Mouse (Mus musculus) bone marrow macrophage, adult 2 months (primary cell): Measurements from ENCODE around the gene Odf2l. TPM values are rescaled to one million over a fixed set of nuclear protein-coding genes. Genes with fewer than 3 reads are reported as not detected.

Experiments
- H3K27ac ChIP-seq: 2 replicates; pipeline ENCODE4 v1.5.1; 2012; ENCODE audit warnings: low read depth, low read length; ENCODE audit not compliant: insufficient read depth
- H3K4me1 ChIP-seq: 2 replicates; pipeline ENCODE4 v1.6.1; 2012; ENCODE audit warnings: low read length; ENCODE audit not compliant: control insufficient read depth, insufficient read depth
- H3K4me3 ChIP-seq: 2 replicates; pipeline ENCODE4 v1.5.1; 2012; ENCODE audit warnings: mild to moderate bottlenecking, low read length, moderate library complexity; ENCODE audit not compliant: insufficient read depth
- CTCF ChIP-seq: IDR thresholded peaks from 2 replicates; pipeline ENCODE4 v1.5.1; 2012; ENCODE audit warnings: low read depth, mild to moderate bottlenecking, low read length, moderate library complexity
- POLR2A ChIP-seq: IDR thresholded peaks from 2 replicates; pipeline ENCODE4 v1.6.1; 2012; ENCODE audit warnings: mild to moderate bottlenecking, low read depth, low read length, borderline replicate concordance
- polyA plus RNA-seq: library from polyadenylated mRNA; stranded (reverse); fragments of >200 nt; gene quantifications from 2 replicates; pipeline ENCODE4 v1.2.4, GENCODE M21; 2012; ENCODE audit not compliant: missing spikeins, insufficient read depth, insufficient read length

The Odf2l gene
- polyA plus RNA-seq, 1 experiment: 15.0 TPM

- TF ChIP-seq POLR2A (no peak), CTCF (no peak)
- Histone ChIP-seq H3K27ac (no peak overlapping the region), H3K4me3 (no peak overlapping the region), H3K4me1 (peaks cover under 1% of the 10 kb centered on the region; the same call in 1 of the 2 replicates)
These were observed 13.0 kb downstream of the Odf2l start for GRCm38 (mm10) chr3:145131210-145131868.

DNA sequence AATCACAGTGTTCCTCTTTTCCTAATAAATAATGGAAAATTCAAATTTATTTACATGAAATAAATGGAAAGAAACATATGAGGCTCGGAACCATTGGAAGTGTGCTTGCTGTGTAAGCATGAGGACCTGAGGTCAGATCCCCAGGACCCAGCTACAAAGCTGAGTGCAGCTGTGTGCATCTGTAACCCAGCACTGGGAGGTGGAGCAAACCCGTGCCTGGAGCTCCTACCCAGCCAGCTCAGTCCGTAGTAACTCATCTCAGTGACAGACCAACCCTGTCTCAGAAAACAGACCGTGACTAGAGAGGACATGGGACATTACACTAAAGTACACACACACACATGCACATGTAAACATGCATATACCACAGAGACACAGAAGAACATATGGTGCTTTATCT lies 21.8 kb downstream of the Odf2l start:
- no peaks in the 10 kb centered on the region for H3K4me1 ChIP-seq
- H3K4me3 ChIP-seq: no peak overlapping the region
- TF ChIP-seq POLR2A: no peak
- TF ChIP-seq CTCF: no peak
- H3K27ac ChIP-seq: no peak overlapping the region

DNA sequence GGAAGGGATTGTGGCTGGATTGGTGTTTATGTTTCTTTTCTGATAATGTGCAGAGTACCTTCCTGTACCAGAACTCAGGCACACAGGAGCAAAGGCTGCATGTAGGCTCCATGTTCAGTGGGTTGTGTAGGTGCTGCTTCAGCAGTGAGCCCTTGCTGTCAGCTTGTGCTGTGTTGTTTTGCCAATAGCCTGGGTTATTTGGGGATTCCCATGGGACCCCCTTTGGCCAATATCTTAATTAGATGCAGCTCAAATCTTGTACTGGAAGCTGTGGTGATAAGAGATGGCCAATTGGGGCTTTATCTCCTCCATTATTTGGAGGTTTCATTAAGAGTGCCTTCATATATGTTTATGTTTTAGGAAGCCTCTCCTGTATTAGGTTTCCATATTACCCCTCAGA lies 24.5 kb downstream of the Odf2l start:
- Histone ChIP-seq H3K4me1 (no peaks in the 10 kb centered on the region), H3K4me3 (no peak overlapping the region), H3K27ac (no peak overlapping the region)
- no peak for TF ChIP-seq POLR2A
- no peak for TF ChIP-seq CTCF

DNA sequence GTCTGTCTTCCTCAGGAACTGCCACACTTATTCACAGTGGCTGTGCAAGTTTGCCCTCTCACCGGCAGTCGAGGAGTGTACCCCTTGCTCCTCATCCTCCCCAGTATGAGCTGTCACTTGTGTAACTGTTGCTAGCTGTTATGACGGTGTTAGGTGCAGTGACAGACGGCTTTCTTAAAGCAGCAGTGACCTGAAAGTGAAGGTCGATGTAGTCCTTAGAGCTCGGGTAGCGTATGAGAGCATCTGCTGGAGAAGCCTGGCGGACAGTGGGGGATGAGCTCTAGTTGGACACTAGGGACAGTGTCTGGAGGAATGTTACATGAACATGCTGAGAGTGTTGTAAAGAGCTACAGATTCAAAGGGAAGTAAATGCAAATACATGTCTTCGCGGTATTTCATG lies 25.5 kb downstream of the Odf2l start:
- Histone ChIP-seq H3K4me3 (no peak overlapping the region), H3K4me1 (no peaks in the 10 kb centered on the region), H3K27ac (no peak overlapping the region)
- TF ChIP-seq CTCF: no peak
- no peak for TF ChIP-seq POLR2A

DNA sequence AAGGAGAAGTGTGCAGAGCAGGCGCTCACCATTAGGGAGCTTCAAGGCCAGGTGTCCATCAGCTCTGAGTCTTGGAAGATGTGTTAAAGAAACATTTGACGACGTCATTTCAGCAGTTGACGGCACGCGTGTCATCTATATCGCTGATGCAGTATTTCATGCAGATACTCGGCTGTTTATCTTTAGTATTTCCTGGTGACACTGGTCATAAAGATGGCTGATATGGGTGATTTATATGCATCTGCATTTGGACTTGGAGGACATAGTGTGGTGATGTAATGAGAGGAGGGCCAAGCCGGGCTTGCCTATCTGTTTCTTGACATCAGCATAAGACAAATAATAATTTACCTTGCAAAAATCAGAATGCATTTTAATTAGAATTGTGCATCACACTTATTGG lies 28.5 kb downstream of the Odf2l start:
- Histone ChIP-seq H3K27ac (no peak overlapping the region), H3K4me3 (no peak overlapping the region), H3K4me1 (no peaks in the 10 kb centered on the region)
- TF ChIP-seq CTCF (no peak), POLR2A (no peak)

GRCm38 (mm10) chr3:145147483-145147882 lies 29.1 kb downstream of the Odf2l start:
- Histone ChIP-seq H3K4me3 (no peak overlapping the region), H3K27ac (no peak overlapping the region), H3K4me1 (no peaks in the 10 kb centered on the region)
- TF ChIP-seq POLR2A (no peak), CTCF (no peak)

- Histone ChIP-seq H3K4me1 (no peaks in the 10 kb centered on the region), H3K4me3 (no peak overlapping the region), H3K27ac (no peak overlapping the region)
- TF ChIP-seq CTCF (no peak), POLR2A (no peak)
These were observed 29.6 kb downstream of the Odf2l start for GRCm38 (mm10) chr3:145147952-145148351.

- H3K27ac ChIP-seq: no peak overlapping the region
- peaks cover 4% of the 10 kb centered on the region for H3K4me1 ChIP-seq
- no peak overlapping the region for H3K4me3 ChIP-seq
- TF ChIP-seq CTCF (no peak), POLR2A (no peak)
These were observed 32.7 kb downstream of the Odf2l start for GRCm38 (mm10) chr3:145151092-145151491.

DNA sequence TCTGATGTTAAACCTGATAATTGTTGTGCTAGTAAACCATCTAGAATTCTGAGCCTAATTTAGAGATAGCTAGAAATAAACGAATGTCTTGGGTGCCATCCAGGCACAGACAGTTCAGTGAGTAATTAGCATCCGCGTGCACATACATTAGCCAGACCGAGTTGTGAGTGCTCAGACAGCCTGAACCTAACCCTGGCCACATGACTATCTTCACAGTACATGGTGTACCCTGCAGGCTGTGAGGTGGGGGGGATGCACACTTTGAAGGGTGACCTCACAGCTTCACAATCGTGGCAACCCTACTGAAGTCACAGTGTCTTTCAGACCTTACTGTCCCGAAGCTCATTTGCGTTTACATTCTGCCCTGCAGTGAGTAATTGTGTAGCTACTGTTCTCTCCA lies 33.5 kb downstream of the Odf2l start:
- H3K4me1 ChIP-seq: peaks cover 10% of the 10 kb centered on the region
- H3K27ac ChIP-seq: no peak overlapping the region
- no peak for TF ChIP-seq CTCF
- TF ChIP-seq POLR2A: no peak
- H3K4me3 ChIP-seq: no peak overlapping the region

DNA sequence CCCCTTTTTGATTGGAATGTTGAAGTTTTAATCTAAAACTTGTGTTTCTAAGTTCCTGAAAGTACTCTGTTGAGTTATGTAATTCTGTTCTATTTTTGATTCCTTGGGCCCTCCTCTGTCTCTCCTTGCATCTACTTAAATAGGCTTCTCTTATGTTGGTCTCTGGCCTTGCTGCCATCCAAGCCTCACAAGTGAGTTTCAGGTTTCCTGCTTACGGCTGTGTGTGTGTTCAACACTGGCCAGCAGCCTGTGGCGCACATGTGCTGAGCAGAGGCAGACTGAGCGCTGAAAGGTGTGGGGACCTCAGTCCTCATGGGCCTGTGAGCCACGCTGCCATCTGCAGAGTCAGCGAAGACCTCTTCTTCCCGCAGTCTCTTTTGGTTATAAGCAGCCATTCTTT lies 38.5 kb downstream of the Odf2l start:
- TF ChIP-seq CTCF (no peak), POLR2A (no peak)
- peaks cover 19% of the 10 kb centered on the region for H3K4me1 ChIP-seq
- H3K27ac ChIP-seq: peak overlapping the region; percentile 66

More for the DNA sequence above, 38.5 kb downstream of the Odf2l start:
- no peak overlapping the region for H3K4me3 ChIP-seq
